Mouse (Mus musculus): Measurements from ENCODE around the gene Akr1b7.

The Akr1b7 gene

DNA sequence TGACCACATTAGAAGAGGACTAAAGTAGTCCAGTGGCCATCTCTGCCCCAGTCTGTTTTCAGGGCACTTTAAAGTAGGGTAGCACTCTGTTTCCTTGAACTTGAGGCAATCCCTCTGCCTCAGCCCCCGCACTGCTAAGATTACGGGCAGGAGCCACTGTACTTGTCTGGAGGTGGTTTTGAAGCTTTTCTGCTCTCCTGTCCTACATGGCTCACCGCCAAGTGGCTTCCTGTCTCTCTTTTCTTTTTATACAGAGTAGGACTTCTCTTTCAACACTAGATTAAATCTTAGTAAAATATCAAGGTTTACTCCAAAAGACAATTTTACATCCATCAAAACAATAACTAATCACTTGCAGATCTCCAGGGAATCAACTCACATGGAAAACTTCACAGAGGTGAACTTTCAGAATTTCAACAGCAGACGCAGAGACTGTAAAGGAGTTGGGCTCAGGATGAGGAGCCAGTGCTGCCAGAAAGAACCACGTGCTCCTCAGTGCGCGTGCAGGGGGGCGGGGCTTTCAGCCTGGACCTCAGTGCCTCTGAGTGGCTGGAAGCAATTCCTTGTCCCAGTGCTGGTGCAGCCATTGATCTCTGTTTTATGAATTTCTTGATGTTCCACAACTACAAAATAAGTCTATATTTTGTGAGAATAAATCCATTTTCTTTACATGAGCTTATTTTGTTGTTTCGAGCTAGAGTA, 29.6 kb downstream of the Akr1b7 start:
- DNase-seq, result no peak

DNA sequence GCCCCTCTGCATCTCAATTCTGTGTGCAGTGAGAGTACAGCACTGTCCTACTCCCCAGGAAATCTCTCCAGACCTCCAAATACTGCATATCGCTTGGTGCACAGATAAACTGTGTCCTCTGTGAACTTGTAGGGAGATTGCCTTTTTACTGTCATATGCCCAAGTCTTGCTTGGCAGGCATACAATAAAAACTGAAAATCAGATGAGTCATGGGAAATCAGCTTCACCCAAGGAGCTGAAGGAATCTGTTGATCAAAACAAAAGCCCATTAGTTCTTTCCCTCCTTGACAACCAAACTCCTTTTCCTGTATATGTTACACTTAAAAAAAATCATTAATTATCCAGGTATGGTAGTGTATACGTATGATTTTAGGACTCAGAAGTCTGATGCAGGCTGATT, 31.7 kb downstream of the Akr1b7 start:
- no peak for DNase-seq

- peak; percentile 87 for DNase-seq
These were observed 35.8 kb downstream of the Akr1b7 start for GRCm38 (mm10) chr6:34447961-34448360.

DNA sequence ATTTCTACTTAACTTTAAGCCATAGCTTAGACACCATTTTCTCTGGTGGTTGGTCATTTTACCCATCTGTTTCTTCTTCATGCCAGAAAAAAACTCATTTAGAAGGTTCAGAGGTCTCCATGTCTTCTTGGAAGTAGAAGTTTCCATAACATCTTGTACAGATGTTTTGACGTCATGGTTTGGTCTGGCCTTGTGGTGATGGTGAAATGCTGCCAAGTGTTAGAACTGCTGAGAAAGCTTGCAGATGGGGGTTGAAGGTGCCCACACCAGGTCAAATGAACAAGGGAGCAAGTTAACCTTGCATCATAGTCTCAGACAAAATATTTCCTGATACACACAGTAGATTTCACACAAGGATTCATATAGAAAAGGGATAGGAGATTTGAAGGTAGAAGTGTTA, 36.6 kb downstream of the Akr1b7 start:
- DNase-seq, result no peak

DNA sequence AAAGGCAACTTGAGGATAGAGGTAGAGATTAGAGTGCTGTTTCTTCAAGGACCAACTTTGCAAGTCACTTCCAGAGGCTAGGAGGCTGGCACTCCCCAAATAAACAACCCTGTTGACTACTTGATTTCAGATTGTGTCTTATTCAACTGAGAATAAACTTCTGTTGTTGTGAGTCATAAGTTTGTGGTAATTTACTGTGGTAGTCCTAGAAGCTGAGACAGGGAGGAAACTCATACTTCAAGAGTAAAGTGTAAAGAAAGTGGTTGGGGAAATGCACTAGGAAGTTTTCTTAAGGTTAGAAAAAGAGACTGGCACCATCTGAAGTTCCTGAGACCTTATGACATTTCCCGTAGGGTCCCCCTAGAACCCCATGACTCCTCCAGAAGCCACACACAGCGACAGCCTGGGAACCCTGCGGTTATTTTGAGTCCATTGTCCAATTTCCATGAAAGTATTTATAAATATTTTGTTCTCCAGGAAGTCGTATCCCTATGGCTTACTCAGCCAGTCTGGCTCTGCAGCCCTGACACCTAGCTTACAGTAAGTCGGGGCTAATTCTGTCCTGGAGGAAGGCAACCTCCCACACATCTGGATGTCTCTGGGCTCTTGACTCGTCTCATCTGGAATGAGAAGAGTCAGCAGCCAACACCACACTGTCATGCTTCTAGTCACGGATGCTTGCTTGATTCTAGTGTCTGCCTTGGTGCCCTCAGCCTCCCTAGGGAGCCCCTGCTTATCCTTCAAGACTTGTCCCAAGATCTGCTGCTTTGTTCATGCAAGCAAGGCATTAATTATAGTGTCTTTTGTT, 41.0 kb downstream of the Akr1b7 start:
- peak; percentile 12 for DNase-seq

DNA sequence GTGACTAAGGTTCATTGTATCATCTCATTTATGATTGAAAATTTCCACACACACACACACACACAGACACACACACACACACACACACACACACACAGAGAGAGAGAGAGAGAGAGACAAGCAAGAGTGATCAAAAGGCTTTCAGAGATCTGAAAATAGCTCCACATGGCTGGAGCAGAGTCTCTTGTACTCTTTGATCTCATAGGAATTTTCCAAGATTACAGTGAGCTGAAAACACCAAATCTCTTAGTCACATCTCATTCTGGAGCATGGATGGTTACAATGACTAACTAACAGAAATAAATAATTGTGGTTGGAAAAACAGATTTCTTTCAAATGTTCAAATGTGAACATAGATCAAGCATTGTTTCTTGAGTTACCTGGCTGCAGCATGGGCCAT, 47.3 kb downstream of the Akr1b7 start:
- no peak for DNase-seq

- no peak for DNase-seq
These were observed 48.5 kb downstream of the Akr1b7 start for GRCm38 (mm10) chr6:34460651-34461050.

- no peak for DNase-seq
These were observed 51.4 kb downstream of the Akr1b7 start for GRCm38 (mm10) chr6:34463582-34463981.

DNA sequence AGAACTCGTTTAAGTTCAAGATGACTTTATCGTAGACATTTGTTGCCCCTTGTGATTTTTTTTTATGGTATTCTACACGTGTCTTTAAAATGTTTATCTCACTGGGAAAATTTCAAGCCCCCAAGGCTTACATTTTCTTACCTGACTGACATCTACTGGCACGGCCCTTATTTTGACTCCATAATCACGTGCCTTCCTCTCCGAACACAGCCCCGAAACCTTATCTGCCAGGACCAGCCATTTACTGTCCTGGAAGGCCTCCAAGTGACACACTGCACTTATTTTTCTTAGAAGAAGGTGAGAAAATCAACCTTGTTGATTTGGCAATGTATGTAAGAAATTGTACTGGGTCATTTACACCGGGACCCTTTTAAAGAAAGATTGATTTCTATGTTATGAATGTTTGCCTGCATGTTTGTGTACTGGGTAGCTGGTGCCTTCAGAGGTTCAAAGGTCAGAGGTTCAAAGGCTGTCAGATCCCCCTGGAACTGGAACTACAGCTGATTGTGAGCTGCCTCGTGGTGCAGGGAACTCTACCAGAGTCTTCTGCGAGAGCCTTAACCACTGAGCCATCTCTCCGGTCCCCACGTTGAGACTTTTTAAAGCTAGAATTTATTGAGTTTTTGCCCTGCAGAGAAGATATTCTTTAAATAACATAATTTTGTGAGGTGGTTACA, 59.4 kb downstream of the Akr1b7 start:
- DNase-seq, result no peak

Data from lung, postnatal 14 days (tissue).